Mouse (Mus musculus): Measurements from ENCODE around the gene Pak4.

DNA sequence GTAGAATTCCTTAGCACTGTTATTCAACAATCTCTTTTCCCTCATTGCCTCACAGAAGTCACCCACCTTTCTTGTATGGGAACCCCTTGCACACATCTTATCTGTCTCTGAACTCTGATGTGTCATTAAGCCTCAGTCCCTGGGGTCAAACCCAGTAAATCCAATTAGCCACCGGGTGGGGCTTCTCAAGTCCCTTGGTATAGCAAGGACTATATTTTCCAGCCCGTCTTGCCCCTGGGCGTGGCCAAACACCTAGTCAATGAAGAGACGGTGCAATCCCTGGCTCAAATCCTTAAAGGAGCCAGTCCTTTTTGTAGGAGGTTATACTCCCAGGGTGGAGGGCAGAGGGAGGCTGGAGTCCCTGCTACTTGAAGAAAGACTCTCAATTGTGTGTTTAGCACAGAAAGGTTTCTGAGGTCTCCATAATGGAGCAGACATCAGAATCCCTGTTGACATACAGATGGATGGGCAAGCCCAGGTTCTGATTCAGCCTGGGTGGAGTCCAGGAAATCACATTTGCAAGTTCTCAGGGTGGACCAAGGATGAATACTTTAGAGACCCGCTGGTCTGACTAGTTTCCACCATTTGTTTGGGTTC is 41.9 kb downstream of the Pak4 start:
- TF ChIP-seq POLR2A (IDR thresholded peaks at IDR 0.05; ENCODE audit: low read depth, low read length) (no peak), CTCF (conservative IDR thresholded peaks at IDR 0.05; ENCODE audit: insufficient read depth, insufficient read length, low read depth, low read length) (no peak)
